Mouse (Mus musculus) forebrain, embryonic 14.5 days (tissue): ENCODE measurements at regions not wholly inside any gene's neighbourhood (a gene's known extent, or its start where the extent isn't known, plus 50 kb on each side); places are given as distances from the start of the nearest gene placed in this dataset.

Source experiments
- ATAC-seq: fragments of 200-750 bp; cut with Nextera tagmentation; 2 replicates; pipeline ENCODE4 v1.8.0; 2017; ENCODE audit warnings: mild to moderate bottlenecking, moderate library complexity
- DNase-seq: peaks from one replicate; pipeline ENCODE4 v3.0.0-alpha.2; 2015; ENCODE audit warnings: low spot score
- H3K27ac ChIP-seq: fragments of 300-500 bp; sonication (generic); 2 replicates; pipeline ENCODE4 v1.5.1; 2014; ENCODE audit warnings: low read depth, mild to moderate bottlenecking, control low read depth, low read length, moderate library complexity
- H3K27me3 ChIP-seq: fragments of 300-500 bp; sonication (generic); replicated peaks from 2 replicates; pipeline ENCODE4 v1.6.1; 2014; ENCODE audit warnings: low read length, control low read depth, mixed read lengths; ENCODE audit not compliant: control insufficient read depth, insufficient read depth
- H3K36me3 ChIP-seq: fragments of 300-500 bp; sonication (generic); 2 replicates; pipeline ENCODE4 v1.6.1; 2014; ENCODE audit warnings: low read length, control low read depth; ENCODE audit not compliant: control insufficient read depth, insufficient read depth
- H3K4me1 ChIP-seq: fragments of 300-500 bp; sonication (generic); 2 replicates; pipeline ENCODE4 v1.6.1; 2014; ENCODE audit warnings: antibody characterized with exemption, low read length, control low read depth; ENCODE audit not compliant: control insufficient read depth, insufficient read depth
- H3K4me2 ChIP-seq: fragments of 300-500 bp; sonication (generic); 2 replicates; pipeline ENCODE4 v1.6.1; 2014; ENCODE audit warnings: mild to moderate bottlenecking, control low read depth, low read length
- H3K4me3 ChIP-seq: fragments of 300-500 bp; sonication (generic); 2 replicates; pipeline ENCODE4 v1.5.1; 2014; ENCODE audit warnings: low read depth, low read length, control low read depth
- H3K9ac ChIP-seq: fragments of 300-500 bp; sonication (generic); 2 replicates; pipeline ENCODE4 v1.6.1; 2014; ENCODE audit warnings: mild to moderate bottlenecking, low read length, control low read depth, moderate library complexity
- H3K9me3 ChIP-seq: fragments of 300-500 bp; sonication (generic); replicated peaks from 2 replicates; pipeline ENCODE4 v1.6.1; 2016; ENCODE audit warnings: low read length, control low read depth, mixed read lengths; ENCODE audit not compliant: control insufficient read depth
- WGBS: fragments of 180-500 bp; shearing (Covaris S2); extraction: QIAGEN DNeasy Blood & Tissue Kit; methylation state at CpG from one replicate; pipeline ENCODE4 v1.1.7; 2014; 5-methylcytosine and 5-hydroxymethylcytosine counted together

GRCm38 (mm10) chr3:35688111-35688510 lies 65.8 kb upstream of the Atp11b start:
- ATAC-seq (no peak), DNase-seq (no peak)
- Histone ChIP-seq H3K4me1 (no peaks in the 10 kb centered on the region), H3K27me3 (no peaks in the 10 kb centered on the region), H3K9me3 (no peaks in the 10 kb centered on the region), H3K36me3 (no peaks in the 10 kb centered on the region), H3K4me2 (no peak overlapping the region), H3K9ac (no peak overlapping the region), H3K27ac (no peak overlapping the region), H3K4me3 (no peak overlapping the region)
- WGBS: 83% methylated on average over 5 of the region's 5 CpGs

DNA sequence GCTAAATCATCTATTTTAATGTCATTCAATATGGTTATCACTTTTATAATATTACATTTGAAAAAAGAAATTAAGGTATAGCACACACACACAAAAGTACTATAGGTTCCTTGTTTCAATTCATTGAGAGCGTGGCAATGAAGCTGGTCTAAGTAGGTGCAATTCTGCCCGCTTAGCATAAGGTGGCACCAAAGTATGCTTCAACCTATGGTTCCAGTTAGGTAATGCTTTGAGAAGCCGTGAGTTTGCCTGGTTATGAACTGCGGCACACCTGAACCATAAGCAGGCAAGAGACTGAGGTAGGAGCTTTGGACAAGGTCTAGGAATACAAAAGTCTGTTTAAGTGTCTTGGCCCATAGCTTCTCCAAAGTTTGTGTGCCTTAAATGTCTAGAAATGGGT lies 65.1 kb upstream of the Atp11b start:
- 15% methylated on average over 4 of the region's 4 CpGs for WGBS
- Histone ChIP-seq H3K4me2 (no peak overlapping the region), H3K9ac (no peak overlapping the region), H3K4me1 (no peaks in the 10 kb centered on the region), H3K9me3 (no peaks in the 10 kb centered on the region), H3K36me3 (no peaks in the 10 kb centered on the region), H3K27ac (no peak overlapping the region), H3K27me3 (no peaks in the 10 kb centered on the region), H3K4me3 (no peak overlapping the region)
- ATAC-seq (peak; percentile 74; the same call in 1 of the 2 replicates), DNase-seq (peak; percentile 77)

- no peaks in the 10 kb centered on the region for H3K9me3 ChIP-seq
- 53% methylated on average over 6 of the region's 6 CpGs for WGBS
- no peak overlapping the region for H3K4me2 ChIP-seq
- ATAC-seq: peak; percentile 76; the same call in 1 of the 2 replicates
- no peak overlapping the region for H3K27ac ChIP-seq
- no peak overlapping the region for H3K9ac ChIP-seq
- DNase-seq: peak; percentile 64
- no peak overlapping the region for H3K4me3 ChIP-seq
- no peaks in the 10 kb centered on the region for H3K4me1 ChIP-seq
- no peaks in the 10 kb centered on the region for H3K36me3 ChIP-seq
- no peaks in the 10 kb centered on the region for H3K27me3 ChIP-seq
Observed at GRCm38 (mm10) chr3:35693039-35693438, 60.9 kb upstream of the Atp11b start.

GRCm38 (mm10) chr3:35693551-35693950 lies 60.4 kb upstream of the Atp11b start:
- H3K9me3 ChIP-seq: no peaks in the 10 kb centered on the region
- WGBS: 87% methylated on average over 12 of the region's 12 CpGs

GRCm38 (mm10) chr3:35694241-35694640 lies 59.7 kb upstream of the Atp11b start:
- H3K4me1 ChIP-seq: no peaks in the 10 kb centered on the region
- no peak overlapping the region for H3K4me2 ChIP-seq
- no peaks in the 10 kb centered on the region for H3K36me3 ChIP-seq
- no peak overlapping the region for H3K27ac ChIP-seq
- H3K9me3 ChIP-seq: no peaks in the 10 kb centered on the region
- H3K9ac ChIP-seq: no peak overlapping the region
- H3K4me3 ChIP-seq: no peak overlapping the region
- DNase-seq: no peak
- no peaks in the 10 kb centered on the region for H3K27me3 ChIP-seq
- ATAC-seq: no peak
- 76% methylated on average over 4 of the region's 4 CpGs for WGBS

More at GRCm38 (mm10) chr3:35693551-35693950, 60.4 kb upstream of the Atp11b start:
- no peak overlapping the region for H3K4me2 ChIP-seq
- no peaks in the 10 kb centered on the region for H3K4me1 ChIP-seq
- no peak overlapping the region for H3K4me3 ChIP-seq
- no peak for ATAC-seq
- no peaks in the 10 kb centered on the region for H3K27me3 ChIP-seq
- H3K27ac ChIP-seq: no peak overlapping the region
- H3K36me3 ChIP-seq: no peaks in the 10 kb centered on the region
- DNase-seq: no peak
- no peak overlapping the region for H3K9ac ChIP-seq

DNA sequence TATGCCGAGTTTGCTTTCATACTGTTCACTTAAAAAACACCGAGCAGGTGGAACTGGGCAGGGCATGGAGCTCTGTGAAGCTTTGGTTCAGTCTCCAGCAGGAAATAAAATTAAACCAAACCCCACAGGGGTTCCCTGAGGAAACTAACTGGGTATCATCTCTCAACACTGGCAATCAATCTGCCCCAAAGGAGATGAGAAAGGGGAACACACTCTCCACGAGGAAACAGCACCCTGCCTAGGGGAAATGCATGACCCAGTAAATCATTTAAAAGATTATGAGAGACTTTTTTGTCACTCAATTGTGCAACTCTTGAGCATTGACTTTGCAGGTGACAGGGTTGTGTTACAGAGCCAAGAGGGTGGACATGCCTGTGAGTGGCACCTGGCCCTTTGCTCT lies 58.0 kb upstream of the Atp11b start:
- Histone ChIP-seq H3K4me3 (no peak overlapping the region), H3K36me3 (no peaks in the 10 kb centered on the region), H3K27ac (no peak overlapping the region), H3K27me3 (no peaks in the 10 kb centered on the region), H3K9ac (no peak overlapping the region), H3K4me2 (no peak overlapping the region), H3K9me3 (no peaks in the 10 kb centered on the region), H3K4me1 (no peaks in the 10 kb centered on the region)
- WGBS: 77% methylated on average over 3 of the region's 3 CpGs
- ATAC-seq: no peak
- DNase-seq: no peak

DNA sequence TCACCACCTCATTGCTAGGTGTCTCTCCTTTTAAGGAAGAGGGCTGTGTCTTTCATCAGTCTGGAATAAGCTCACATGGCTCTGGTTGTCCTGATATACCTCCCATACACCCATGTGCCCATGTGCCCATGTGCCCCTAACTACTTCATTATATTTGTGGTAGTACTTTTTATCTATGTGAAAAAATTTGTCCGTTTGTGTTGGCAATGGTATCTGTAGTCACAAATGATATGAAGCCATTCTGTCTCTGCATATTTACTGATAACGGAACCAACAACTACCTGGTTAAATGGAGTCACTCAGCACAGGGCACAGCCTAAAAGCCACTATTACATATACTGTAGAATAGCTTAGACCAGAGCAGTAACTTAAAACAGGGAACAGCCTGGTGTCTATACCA lies 54.6 kb upstream of the Atp11b start:
- H3K27me3 ChIP-seq: no peaks in the 10 kb centered on the region
- 93% methylated on average over 2 of the region's 2 CpGs for WGBS
- ATAC-seq (no peak), DNase-seq (no peak)
- no peak overlapping the region for H3K4me3 ChIP-seq
- H3K27ac ChIP-seq: no peak overlapping the region
- H3K4me2 ChIP-seq: no peak overlapping the region
- H3K4me1 ChIP-seq: no peaks in the 10 kb centered on the region
- H3K9me3 ChIP-seq: no peaks in the 10 kb centered on the region
- H3K36me3 ChIP-seq: no peaks in the 10 kb centered on the region
- no peak overlapping the region for H3K9ac ChIP-seq

DNA sequence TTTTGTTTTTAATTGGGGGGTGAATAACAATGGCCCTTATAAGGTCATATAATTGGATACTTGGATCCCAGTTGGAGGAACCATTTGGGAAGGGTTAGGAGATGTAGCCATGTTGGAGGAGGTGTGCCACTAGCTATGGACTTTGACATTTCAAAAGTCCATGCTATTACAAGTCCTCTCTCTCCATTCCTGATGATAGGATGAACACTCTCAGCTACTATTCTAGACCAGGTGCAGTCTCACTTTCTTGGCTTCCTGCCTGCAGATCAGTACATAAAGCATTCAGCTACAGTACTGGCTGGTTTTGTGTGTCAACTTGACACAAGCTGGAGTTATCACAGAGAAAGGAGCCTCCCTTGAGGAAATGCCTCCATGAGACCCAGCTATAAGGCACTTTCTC lies 53.9 kb upstream of the Atp11b start:
- H3K4me1 ChIP-seq: no peaks in the 10 kb centered on the region
- no peak overlapping the region for H3K4me2 ChIP-seq
- DNase-seq (peak; percentile 4), ATAC-seq (no peak)
- no peak overlapping the region for H3K9ac ChIP-seq
- no peaks in the 10 kb centered on the region for H3K27me3 ChIP-seq
- no peaks in the 10 kb centered on the region for H3K9me3 ChIP-seq
- H3K27ac ChIP-seq: no peak overlapping the region
- H3K4me3 ChIP-seq: no peak overlapping the region
- H3K36me3 ChIP-seq: no peaks in the 10 kb centered on the region

- H3K27ac ChIP-seq: no peak overlapping the region
- no peak for ATAC-seq
- H3K9me3 ChIP-seq: no peaks in the 10 kb centered on the region
Observed at GRCm38 (mm10) chr3:35703528-35704327, 50.2 kb upstream of the Atp11b start.

More at GRCm38 (mm10) chr3:35703528-35704327, 50.2 kb upstream of the Atp11b start:
- H3K4me1 ChIP-seq: no peaks in the 10 kb centered on the region
- H3K27me3 ChIP-seq: no peaks in the 10 kb centered on the region
- no peak overlapping the region for H3K9ac ChIP-seq
- 81% methylated on average over 8 of the region's 8 CpGs for WGBS
- H3K4me3 ChIP-seq: no peak overlapping the region
- no peak overlapping the region for H3K4me2 ChIP-seq
- DNase-seq: no peak
- H3K36me3 ChIP-seq: no peaks in the 10 kb centered on the region
